Mouse (Mus musculus) lung, adult 2 months (tissue): Measurements from ENCODE around the gene Gm49405.

ENCODE experiments used
- CTCF ChIP-seq: fragments of 200-500 bp; IDR thresholded peaks from 2 replicates; pipeline ENCODE4 v1.5.1; 2011; ENCODE audit warnings: mild to moderate bottlenecking, low read length, control low read depth; ENCODE audit not compliant: insufficient read depth
- POLR2A ChIP-seq: fragments of 200-500 bp; IDR thresholded peaks from 2 replicates; pipeline ENCODE4 v1.6.1; 2011; ENCODE audit warnings: low read depth, mild to moderate bottlenecking, control low read depth, low read length, borderline replicate concordance; ENCODE audit errors: extremely low read depth

DNA sequence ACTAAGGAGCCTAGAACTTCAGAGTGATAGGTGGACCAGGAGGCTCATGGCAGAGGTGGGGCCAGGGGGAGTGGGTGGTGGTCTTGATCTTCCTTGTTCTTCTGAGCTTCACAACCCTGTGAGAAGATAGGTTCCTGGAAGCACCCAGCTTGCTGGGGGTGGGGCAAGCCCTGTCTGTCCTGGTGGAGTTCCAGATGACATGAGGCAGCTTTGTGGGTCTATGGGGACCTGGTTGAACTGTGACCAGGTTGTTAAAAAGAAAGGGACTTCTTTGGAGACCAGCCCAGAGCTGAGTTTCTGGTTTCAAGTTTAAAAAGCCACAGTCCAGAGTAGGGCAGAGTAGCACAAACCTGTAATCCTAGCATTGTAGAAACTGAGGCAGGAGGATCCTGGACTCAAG, 41.4 kb upstream of the Gm49405 start:
- TF ChIP-seq CTCF (no peak), POLR2A (no peak)
